Mouse (Mus musculus) ES-CJ7 (cell line): ENCODE measurements at regions not wholly inside any gene's neighbourhood (a gene's known extent, or its start where the extent isn't known, plus 50 kb on each side); places are given as distances from the start of the nearest gene placed in this dataset.

ENCODE experiments used
- DNase-seq: peaks from one replicate; pipeline ENCODE4 v3.0.0; 2011; ENCODE audit warnings: low read depth, low spot score

DNA sequence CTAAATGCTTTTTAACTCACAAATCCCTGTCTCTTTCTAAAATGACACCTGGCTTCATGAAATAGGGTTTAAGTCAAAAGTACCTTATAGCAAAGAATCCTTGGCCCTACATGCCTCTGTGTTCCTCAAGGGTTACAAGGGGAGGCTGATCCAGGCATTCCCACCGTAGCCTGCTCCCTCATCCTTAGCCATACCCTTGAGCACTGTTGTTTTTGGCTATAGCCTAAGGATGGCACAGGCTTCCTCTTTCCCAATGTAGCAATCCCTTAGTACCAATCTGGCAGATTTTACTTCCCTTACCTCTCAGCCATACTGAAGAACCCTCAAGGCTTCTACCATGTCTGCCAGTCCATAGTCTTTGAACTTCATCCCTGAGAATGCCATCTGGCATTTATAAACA lies 194.2 kb upstream of the Gm9747 start:
- no peak for DNase-seq

- DNase-seq: no peak
These were observed 191.4 kb upstream of the Gm9747 start for GRCm38 (mm10) chr1:82041286-82042050.

DNA sequence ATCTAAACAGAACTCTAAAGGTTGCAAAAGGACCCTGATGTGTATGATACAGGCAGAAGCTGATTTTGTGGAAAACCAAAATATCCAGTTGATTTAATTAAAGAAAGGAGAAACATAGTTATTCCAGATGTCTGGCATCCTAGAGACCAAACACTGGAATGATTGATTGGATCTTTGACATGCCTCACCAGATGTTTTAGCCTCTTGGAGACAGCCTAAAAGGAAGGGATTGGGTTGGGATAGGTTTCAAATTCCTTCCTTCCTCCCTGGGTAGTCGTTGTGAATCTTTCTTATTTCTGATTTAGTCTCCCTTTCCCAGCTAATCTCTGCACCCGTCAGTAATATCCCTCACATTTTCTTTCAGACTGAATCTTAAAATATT lies 190.9 kb upstream of the Gm9747 start:
- no peak for DNase-seq

- DNase-seq: no peak
These were observed 190.4 kb upstream of the Gm9747 start for GRCm38 (mm10) chr1:82042527-82042926.

- DNase-seq: no peak
These were observed 166.6 kb upstream of the Gm9747 start for GRCm38 (mm10) chr1:82066291-82066690.

GRCm38 (mm10) chr1:82068571-82068970 lies 164.3 kb upstream of the Gm9747 start:
- DNase-seq: no peak

DNA sequence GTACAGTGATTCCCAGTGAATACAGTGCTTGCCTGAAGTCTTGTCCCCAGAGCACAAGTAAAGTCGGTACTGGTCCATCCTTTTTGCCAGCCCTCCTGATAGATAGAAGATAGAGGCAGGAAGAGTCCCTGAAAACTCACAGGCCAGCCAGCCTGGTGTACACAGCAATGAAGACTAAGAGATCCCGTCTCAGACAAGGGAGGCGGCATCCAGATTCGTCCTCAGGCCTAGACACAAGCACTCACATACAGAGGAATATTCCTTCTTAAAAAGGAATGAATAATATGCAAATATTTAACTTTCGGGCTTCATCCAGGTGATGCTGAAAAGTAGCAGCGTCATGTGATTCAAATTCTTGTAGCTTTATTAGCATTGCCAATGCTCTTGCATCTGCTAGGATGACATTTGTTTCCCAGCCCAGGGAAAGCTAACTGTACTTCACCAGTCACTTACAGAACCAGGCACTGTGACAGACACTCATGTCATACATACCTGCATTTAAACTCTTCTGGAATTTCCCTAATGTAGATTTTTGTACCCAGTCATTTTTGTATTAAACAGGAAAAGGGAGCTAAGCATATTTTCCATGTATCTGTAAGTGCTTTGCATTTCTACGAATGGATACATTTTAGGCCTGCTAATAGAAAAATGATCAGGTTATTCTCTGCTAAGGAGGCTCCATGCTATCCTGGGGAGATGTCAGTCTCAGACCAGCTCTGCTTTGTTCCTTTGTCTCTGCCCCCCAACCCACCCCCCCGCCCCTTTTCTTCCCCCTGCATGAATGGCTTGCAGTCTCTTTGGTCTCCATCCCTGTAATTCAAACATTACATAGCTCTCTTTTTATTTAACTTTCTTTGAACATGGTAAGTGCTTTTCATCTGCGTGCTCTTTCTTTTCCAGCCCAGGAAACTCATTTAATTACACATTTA lies 162.5 kb upstream of the Gm9747 start:
- no peak for DNase-seq

GRCm38 (mm10) chr1:82089136-82089839 lies 143.6 kb upstream of the Gm9747 start:
- no peak for DNase-seq

DNA sequence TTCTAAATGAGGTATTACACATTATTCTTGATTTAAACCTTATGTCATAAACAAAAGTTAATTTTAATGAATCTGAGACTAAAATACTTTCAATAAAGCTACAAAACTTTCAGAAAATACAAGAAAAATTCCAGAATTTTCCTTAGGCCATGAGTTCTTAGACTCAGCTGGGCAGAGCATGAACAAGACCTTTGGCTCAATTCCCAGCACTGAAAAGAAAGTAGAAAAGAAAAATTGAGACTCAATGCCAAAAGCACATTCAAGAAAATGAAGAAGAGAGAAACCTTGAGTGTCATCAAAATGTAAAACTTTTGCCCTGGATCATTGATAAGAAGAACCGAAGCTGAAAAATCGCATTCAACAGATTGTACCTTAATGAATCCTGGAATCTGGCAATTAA lies 137.8 kb upstream of the Gm9747 start:
- no peak for DNase-seq

- no peak for DNase-seq
These were observed 126.2 kb upstream of the Gm9747 start for GRCm38 (mm10) chr1:82106756-82107155.

- DNase-seq: no peak
These were observed 122.8 kb upstream of the Gm9747 start for GRCm38 (mm10) chr1:82110071-82110635.

GRCm38 (mm10) chr1:82112401-82112800 lies 120.5 kb upstream of the Gm9747 start:
- no peak for DNase-seq

DNA sequence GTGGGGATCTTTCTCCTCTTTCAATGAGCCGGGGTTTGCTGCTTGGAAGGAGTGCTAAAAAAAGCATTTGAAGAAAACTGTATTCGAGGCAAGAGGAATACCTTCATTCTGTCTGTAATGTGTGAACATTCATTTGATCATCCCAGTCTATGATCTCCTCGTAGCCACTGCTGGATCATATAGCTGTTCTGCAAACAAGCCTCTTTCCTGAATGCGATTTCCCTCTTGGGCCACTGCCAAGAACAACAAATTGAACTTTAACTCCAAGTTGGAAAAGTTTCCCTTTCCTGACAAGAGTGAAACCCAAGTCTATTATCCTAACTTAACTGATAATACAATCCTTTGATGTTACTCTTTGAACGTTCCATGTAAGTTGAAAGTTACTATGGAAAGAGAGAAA lies 108.4 kb upstream of the Gm9747 start:
- no peak for DNase-seq

GRCm38 (mm10) chr1:82129700-82130275 lies 103.1 kb upstream of the Gm9747 start:
- DNase-seq: no peak

- no peak for DNase-seq
These were observed 100.4 kb upstream of the Gm9747 start for GRCm38 (mm10) chr1:82132536-82132935.

GRCm38 (mm10) chr1:82134938-82135337 lies 98.0 kb upstream of the Gm9747 start:
- DNase-seq: no peak

DNA sequence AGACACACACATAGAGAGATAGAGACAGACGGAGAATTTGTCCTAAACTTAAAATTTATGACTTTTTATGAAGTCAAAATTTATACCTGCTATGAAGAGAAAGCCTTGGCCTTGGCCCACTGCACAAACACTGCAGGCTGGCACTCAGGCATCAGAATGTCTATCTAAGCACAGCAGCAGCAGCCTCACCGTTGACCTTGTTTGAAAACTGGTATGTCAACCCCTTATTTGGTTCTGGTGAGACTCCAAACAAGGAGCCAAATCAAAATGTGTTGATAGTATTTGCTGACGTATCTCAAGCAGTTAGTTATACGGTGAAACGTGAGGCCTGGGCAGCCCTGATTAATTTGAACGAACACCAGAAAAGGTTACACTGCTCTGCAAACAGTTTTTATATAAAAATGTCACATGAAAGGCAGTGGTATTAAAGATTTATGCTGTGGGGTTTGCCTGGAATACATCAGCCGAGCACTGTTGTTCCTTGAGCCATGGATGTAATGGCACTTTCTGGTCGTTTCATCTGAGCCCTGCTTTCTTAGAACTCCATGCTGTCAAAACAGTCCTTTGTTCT lies 97.1 kb upstream of the Gm9747 start:
- no peak for DNase-seq

DNA sequence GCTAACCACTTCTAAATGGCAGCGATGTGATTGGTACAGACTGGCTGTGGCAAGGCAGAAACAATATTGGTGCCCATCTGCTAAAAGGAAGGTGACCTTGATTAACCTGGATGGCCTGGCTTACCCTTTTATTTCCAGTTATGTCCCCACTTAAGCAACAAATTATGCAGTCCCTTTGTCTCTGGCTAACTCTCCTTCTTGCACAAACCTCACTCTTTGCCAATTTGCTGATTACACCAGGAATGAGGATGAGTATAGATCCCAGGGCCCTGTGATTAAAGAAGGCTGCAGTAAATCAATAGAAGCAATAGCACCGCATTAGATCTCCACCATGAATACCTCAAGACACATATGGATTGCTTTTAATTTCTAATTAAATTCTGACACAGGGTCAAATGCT lies 87.7 kb upstream of the Gm9747 start:
- DNase-seq: no peak

DNA sequence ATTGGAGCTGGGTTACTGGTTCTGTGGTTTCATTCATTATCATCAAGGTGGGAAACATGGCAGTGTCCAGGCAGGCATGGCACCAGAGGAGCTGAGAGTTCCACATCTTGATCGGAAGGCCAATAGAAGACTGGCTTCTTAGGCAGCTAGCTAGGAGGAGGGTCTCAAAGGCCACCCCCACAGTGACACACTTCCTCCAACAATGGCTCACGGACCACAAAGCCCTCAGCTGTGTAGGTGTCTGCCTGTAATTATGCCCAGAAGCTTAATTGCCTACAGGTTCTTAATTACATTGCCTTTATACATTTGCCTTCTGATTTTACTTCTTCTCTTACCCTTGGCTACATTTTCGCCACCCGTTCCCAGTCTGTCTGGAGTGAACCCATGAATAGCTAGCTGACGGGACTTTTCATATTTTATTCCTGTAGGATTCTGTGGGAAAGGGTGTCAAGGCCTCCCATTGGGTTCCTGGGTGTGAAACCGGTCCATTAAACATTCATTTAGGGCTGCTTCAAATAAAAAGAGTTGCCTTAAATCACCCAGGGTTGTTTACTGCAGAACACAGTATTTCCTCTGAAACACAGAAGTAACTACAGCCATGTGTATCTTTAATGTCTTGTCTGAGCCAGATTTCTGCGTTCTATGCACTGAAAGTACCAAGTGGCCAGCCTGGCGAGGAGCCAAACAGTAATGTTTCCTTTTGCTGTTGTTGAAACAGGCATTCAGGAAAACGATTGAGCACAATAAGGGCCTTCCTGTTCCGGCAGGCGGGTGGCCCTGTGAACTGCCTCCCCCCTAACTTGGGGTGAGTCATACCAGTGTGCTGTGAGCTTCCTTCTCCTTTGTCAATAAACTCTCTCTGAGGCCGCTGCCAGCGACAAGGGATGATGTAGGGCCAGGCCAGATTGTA lies 82.4 kb upstream of the Gm9747 start:
- DNase-seq: no peak

DNA sequence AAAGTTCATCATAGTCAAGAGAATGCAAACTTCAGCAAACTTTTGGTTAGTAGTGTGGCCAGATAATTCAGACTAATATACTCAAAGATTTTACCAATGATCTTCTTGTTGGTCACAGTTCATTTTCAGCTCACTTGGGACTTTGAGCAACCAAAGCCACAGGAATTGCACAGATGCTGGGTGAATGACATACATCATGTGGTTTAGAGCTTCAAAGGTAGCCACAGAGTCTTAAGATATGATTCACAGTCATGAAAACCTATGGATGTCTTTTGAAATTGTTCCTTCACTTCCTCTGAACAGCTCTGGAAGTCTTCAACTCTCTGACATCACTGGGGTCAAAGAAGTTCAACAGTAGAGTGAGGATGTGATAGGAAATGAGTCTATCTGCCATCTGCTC lies 77.0 kb upstream of the Gm9747 start:
- DNase-seq: no peak
